Mouse (Mus musculus) MEL (cell line): Measurements from ENCODE around the gene Tmem231. TPM values are rescaled to one million over a fixed set of nuclear protein-coding genes. Genes with fewer than 3 reads are reported as not detected.
"Not testable (repeated sequence)": the region's sequence is repeated elsewhere in the genome, so short reads cannot be mapped to it uniquely, and the experiment has no call there.

Experiments
- DNase-seq: peaks from one replicate; pipeline ENCODE4 v3.0.0; 2011; ENCODE audit warnings: low read depth, low spot score
- H3K27ac ChIP-seq: 2 replicates; pipeline ENCODE4 v1.5.1; 2012; ENCODE audit warnings: low read depth, mild to moderate bottlenecking, control low read depth, low read length, moderate library complexity; ENCODE audit not compliant: control insufficient read depth
- H3K27me3 ChIP-seq, 2 experiments: fragments of 150-350 bp in 1 of 2; sonication (generic) in 1 of 2; 2 replicates each; pipeline ENCODE4 v1.6.1; 2012; ENCODE audit warnings: low read length in 2 of 2, mild to moderate bottlenecking in 2 of 2, improper control_type of control experiment in 1 of 2, moderate library complexity in 1 of 2; ENCODE audit not compliant: insufficient read depth in 2 of 2, control insufficient read depth in 1 of 2
- H3K36me3 ChIP-seq, 2 experiments: 2 replicates each; pipeline ENCODE4 v1.6.1; 2012 to 2014; ENCODE audit warnings: low read length in 2 of 2, improper control_type of control experiment in 1 of 2, inconsistent platforms in 1 of 2, mild to moderate bottlenecking in 1 of 2; ENCODE audit not compliant: insufficient read depth in 2 of 2, control insufficient read depth in 1 of 2
- H3K4me1 ChIP-seq, 2 experiments: fragments of 150-350 bp in 1 of 2; sonication (generic) in 1 of 2; 2 replicates each; pipeline ENCODE4 v1.6.1; 2012; ENCODE audit warnings: low read length in 2 of 2, improper control_type of control experiment in 1 of 2, mild to moderate bottlenecking in 1 of 2; ENCODE audit not compliant: insufficient read depth in 2 of 2, control insufficient read depth in 1 of 2
- H3K4me3 ChIP-seq, 2 experiments: fragments of 150-350 bp in 1 of 2; sonication (generic) in 1 of 2; 2 replicates each; pipeline ENCODE4 v1.5.1; 2012; ENCODE audit warnings: low read depth in 2 of 2, low read length in 2 of 2, mild to moderate bottlenecking in 2 of 2, moderate library complexity in 2 of 2, control low read depth in 1 of 2, improper control_type of control experiment in 1 of 2; ENCODE audit not compliant: control insufficient read depth in 1 of 2, insufficient read depth in 1 of 2
- H3K79me2 ChIP-seq: 2 replicates; pipeline ENCODE4 v1.6.1; 2012; ENCODE audit warnings: mild to moderate bottlenecking, low read length, moderate library complexity; ENCODE audit not compliant: control insufficient read depth, poor library complexity, insufficient read depth
- H3K9ac ChIP-seq: 2 replicates; pipeline ENCODE4 v1.6.1; 2012; ENCODE audit warnings: low read depth, mild to moderate bottlenecking, control low read depth, low read length, moderate library complexity; ENCODE audit not compliant: control insufficient read depth, poor library complexity, severe bottlenecking
- H3K9me3 ChIP-seq: fragments of 150-350 bp; sonication (generic); replicated peaks from 2 replicates; pipeline ENCODE4 v1.6.1; 2012; ENCODE audit warnings: mild to moderate bottlenecking, low read length, improper control_type of control experiment, moderate library complexity; ENCODE audit not compliant: insufficient read depth
- CHD2 ChIP-seq: IDR thresholded peaks from 2 replicates; pipeline ENCODE4 v1.6.1; 2011; ENCODE audit warnings: low read length, improper control_type of control experiment
- E2F4 ChIP-seq: IDR thresholded peaks from 2 replicates; pipeline ENCODE4 v1.6.1; 2011; ENCODE audit warnings: low read depth, low read length, improper control_type of control experiment, borderline replicate concordance
- ELF1 ChIP-seq: IDR thresholded peaks from 2 replicates; pipeline ENCODE4 v1.6.1; 2014; ENCODE audit warnings: low read depth, mild to moderate bottlenecking, inconsistent platforms, low read length, improper control_type of control experiment, moderate library complexity
- EP300 ChIP-seq, 2 experiments: IDR thresholded peaks; 2 replicates each; pipeline ENCODE4 v1.6.1; 2011; ENCODE audit warnings: improper control_type of control experiment in 2 of 2, low read length in 2 of 2, low read depth in 1 of 2, mild to moderate bottlenecking in 1 of 2
- ETS1 ChIP-seq: IDR thresholded peaks from 2 replicates; pipeline ENCODE4 v1.6.1; 2012; ENCODE audit warnings: low read depth, mild to moderate bottlenecking, inconsistent platforms, low read length, improper control_type of control experiment, moderate library complexity
- GATA1 ChIP-seq: IDR thresholded peaks from 2 replicates; pipeline ENCODE4 v1.6.1; 2011; ENCODE audit warnings: low read depth, low read length, improper control_type of control experiment
- HCFC1 ChIP-seq: IDR thresholded peaks from 2 replicates; pipeline ENCODE4 v1.6.1; 2012; ENCODE audit warnings: low read depth, mild to moderate bottlenecking, inconsistent platforms, low read length, improper control_type of control experiment, moderate library complexity
- JUND ChIP-seq: IDR thresholded peaks from 2 replicates; pipeline ENCODE4 v1.6.1; 2011; ENCODE audit warnings: low read depth, mild to moderate bottlenecking, improper control_type of control experiment, low read length
- MEF2A ChIP-seq: IDR thresholded peaks from 2 replicates; pipeline ENCODE4 v1.6.1; 2014; ENCODE audit warnings: low read depth, mild to moderate bottlenecking, inconsistent platforms, low read length, improper control_type of control experiment; ENCODE audit not compliant: poor library complexity, insufficient replicate concordance, severe bottlenecking; ENCODE audit errors: extremely low read depth
- MYC ChIP-seq: IDR thresholded peaks from 2 replicates; pipeline ENCODE4 v1.6.1; 2011; ENCODE audit warnings: low read depth, mild to moderate bottlenecking, low read length, improper control_type of control experiment, moderate library complexity
- POLR2AphosphoS2 ChIP-seq: IDR thresholded peaks from 2 replicates; pipeline ENCODE4 v1.6.1; 2011; ENCODE audit warnings: low read length, improper control_type of control experiment
- RCOR1 ChIP-seq: IDR thresholded peaks from 2 replicates; pipeline ENCODE4 v1.6.1; 2012; ENCODE audit warnings: low read depth, mild to moderate bottlenecking, inconsistent platforms, low read length, improper control_type of control experiment
- SIN3A ChIP-seq: IDR thresholded peaks from 2 replicates; pipeline ENCODE4 v1.6.1; 2012; ENCODE audit warnings: low read length, improper control_type of control experiment, inconsistent platforms
- TAL1 ChIP-seq: IDR thresholded peaks from 2 replicates; pipeline ENCODE4 v1.6.1; 2012; ENCODE audit warnings: mild to moderate bottlenecking, inconsistent platforms, low read length, moderate library complexity, mixed read lengths
- TCF12 ChIP-seq: IDR thresholded peaks from 2 replicates; pipeline ENCODE4 v1.6.1; 2014; ENCODE audit warnings: low read depth, mild to moderate bottlenecking, inconsistent platforms, low read length, improper control_type of control experiment, moderate library complexity
- UBTF ChIP-seq: IDR thresholded peaks from 2 replicates; pipeline ENCODE4 v1.6.1; 2012; ENCODE audit warnings: low read depth, mild to moderate bottlenecking, inconsistent platforms, low read length, improper control_type of control experiment, moderate library complexity, borderline replicate concordance; ENCODE audit not compliant: insufficient read depth
- USF2 ChIP-seq, 2 experiments: IDR thresholded peaks; 2 replicates each; pipeline ENCODE4 v1.6.1; 2011 to 2012; ENCODE audit warnings: improper control_type of control experiment in 2 of 2, low read length in 2 of 2, borderline replicate concordance in 1 of 2, inconsistent platforms in 1 of 2, low read depth in 1 of 2, mild to moderate bottlenecking in 1 of 2; ENCODE audit not compliant: insufficient read depth in 1 of 2
- polyA plus RNA-seq, 2 experiments: library from polyadenylated mRNA; stranded (reverse) in 1 of 2; unstranded in 1 of 2; fragments of >175 nt in 1 of 2; fragments of >200 nt in 1 of 2; gene quantifications; 2 replicates each; pipeline versions ENCODE4 v1.2.1 to v1.2.4; 2012; ENCODE audit warnings: low replicate concordance in 2 of 2, low read depth in 1 of 2; ENCODE audit not compliant: insufficient read length in 2 of 2, insufficient read depth in 1 of 2, missing spikeins in 1 of 2
- total RNA-seq: library from RNA; depleted of rRNA; stranded (reverse); fragments of 300-350 nt; gene quantifications from 2 replicates; pipeline ENCODE4 v1.2.3, GENCODE M21; 2012

Tmem231 gene
- total and polyA plus RNA-seq, 3 experiments, result 0.85 to 2.5 TPM; not detected in 1

- Histone ChIP-seq H3K36me3 (peaks cover 0 to 12% of the 10 kb centered on the region in 2 experiments; a peak in 2 of 4 replicates), H3K4me1 (peaks cover 4 to 18% of the 10 kb centered on the region in 2 experiments)
- H3K27ac ChIP-seq, H3K79me2 ChIP-seq, H3K9ac ChIP-seq, H3K4me3 ChIP-seq, H3K9me3 ChIP-seq, H3K27me3 ChIP-seq, DNase-seq: not testable (repeated sequence)
Measured at GRCm38 (mm10) chr8:111938076-111938985, 4.7 kb upstream of the Tmem231 start.

GRCm38 (mm10) chr8:111937184-111937583 lies 3.5 kb upstream of the Tmem231 start:
- H3K36me3 ChIP-seq, result peaks cover 0 to 14% of the 10 kb centered on the region in 2 experiments; a peak in 2 of 4 replicates
- H3K9ac ChIP-seq, result no peak overlapping the region
- TF ChIP-seq ETS1, result peak; percentile 30; the same call in 1 of the 2 replicates
- peak; percentile 29 for TF ChIP-seq SIN3A
- no peak for TF ChIP-seq E2F4
- peak; percentile 98 for TF ChIP-seq RCOR1
- peak; percentile 41 to 83; a peak in 3 of 4 replicates for TF ChIP-seq EP300 (IDR thresholded peaks at IDR 0.05; ENCODE audit: low read depth in 1 of 2, low read length in 2 of 2)
- peak; percentile 71 for TF ChIP-seq GATA1
- TF ChIP-seq JUND, result 0 out of 2 replicates have a peak, but pooled peaks have one; percentile 14
- no peak for TF ChIP-seq MYC
- TF ChIP-seq ELF1, result peak; percentile 34; the same call in 1 of the 2 replicates
- 0 out of 2 replicates have a peak, but pooled peaks have one; percentile 29 for TF ChIP-seq TCF12
- TF ChIP-seq, all 39 proteins: peak for 8
- Histone ChIP-seq H3K4me3 (no peak overlapping the region), H3K9me3 (no peaks in the 10 kb centered on the region), H3K27me3 (no peaks in the 10 kb centered on the region), H3K4me1 (peaks cover 4 to 20% of the 10 kb centered on the region in 2 experiments), H3K79me2 (peaks cover 5% of the 10 kb centered on the region; the same call in 1 of the 2 replicates), H3K27ac (no peak overlapping the region)
- DNase-seq, result peak; percentile 75

- Histone ChIP-seq H3K4me1 (peaks cover 2 to 18% of the 10 kb centered on the region in 2 experiments; a peak in 3 of 4 replicates), H3K9me3 (no peaks in the 10 kb centered on the region), H3K27ac (no peak overlapping the region), H3K36me3 (peaks cover 0 to 19% of the 10 kb centered on the region in 2 experiments; a peak in 2 of 4 replicates), H3K27me3 (no peaks in the 10 kb centered on the region), H3K9ac (no peak overlapping the region), H3K4me3 (no peak overlapping the region), H3K79me2 (no peaks in the 10 kb centered on the region)
- no peak for TF ChIP-seq E2F4
- TF ChIP-seq MYC, result no peak
- TF ChIP-seq TAL1, result no peak
- TF ChIP-seq MEF2A, result no peak
- TF ChIP-seq TCF12, result no peak
- no peak for TF ChIP-seq UBTF
- TF ChIP-seq HCFC1, result no peak
- no peak for TF ChIP-seq SIN3A
- no peak for TF ChIP-seq POLR2AphosphoS2
- no peak for TF ChIP-seq USF2 (IDR thresholded peaks at IDR 0.05; ENCODE audit: borderline replicate concordance in 1 of 2, insufficient read depth in 1 of 2, low read depth in 1 of 2, low read length in 2 of 2)
- TF ChIP-seq CHD2, result no peak
- DNase-seq, result no peak
Measured at GRCm38 (mm10) chr8:111934201-111934600, 520 bp upstream of the Tmem231 start.
